Mouse (Mus musculus) heart, postnatal 25 days (tissue): ENCODE measurements around the gene Acd. TPM values are rescaled to one million over a fixed set of nuclear protein-coding genes. Genes with fewer than 3 reads are reported as not detected.

Experiments used
- DNase-seq: peaks from one replicate; pipeline ENCODE4 v3.0.0; 2022; ENCODE audit warnings: low spot score
- intact Hi-C: fragments of 180-260 bp; cut with DNase I; formaldehyde crosslinking; loops from one replicate; pipeline ENCODE4 v1.15.1; 2025
- total RNA-seq, 2 experiments: library from RNA; stranded (reverse); gene quantifications; 2 replicates each; pipeline ENCODE4 v1.2.3; 2021

The Acd gene
- total RNA-seq, 2 experiments from 2014 or later = 11.1 to 13.7 TPM

- no peak for DNase-seq
- intact Hi-C loops = loop anchor here (5.0 kb wide), 2 partner anchors 49 to 119 kb away; partner anchors contain the start of genes Agrp, Atp6v0d1 and Ctcf
Measured at GRCm38 (mm10) chr8:105685796-105686308, 15.1 kb downstream of the Acd start, which contains the start of gene Carmil2. Carmil2 (plus strand) TSS chr8:105686274.

GRCm38 (mm10) chr8:105685325-105685724, 15.6 kb downstream of the Acd start:
- intact Hi-C loops = loop anchor here (5.0 kb wide), 2 partner anchors 48 to 118 kb away; partner anchors contain the start of genes Agrp, Atp6v0d1 and Ctcf
- no peak for DNase-seq

GRCm38 (mm10) chr8:105677891-105678290, 23.0 kb downstream of the Acd start:
- no peak for DNase-seq
- intact Hi-C loops = no loop called here

DNA sequence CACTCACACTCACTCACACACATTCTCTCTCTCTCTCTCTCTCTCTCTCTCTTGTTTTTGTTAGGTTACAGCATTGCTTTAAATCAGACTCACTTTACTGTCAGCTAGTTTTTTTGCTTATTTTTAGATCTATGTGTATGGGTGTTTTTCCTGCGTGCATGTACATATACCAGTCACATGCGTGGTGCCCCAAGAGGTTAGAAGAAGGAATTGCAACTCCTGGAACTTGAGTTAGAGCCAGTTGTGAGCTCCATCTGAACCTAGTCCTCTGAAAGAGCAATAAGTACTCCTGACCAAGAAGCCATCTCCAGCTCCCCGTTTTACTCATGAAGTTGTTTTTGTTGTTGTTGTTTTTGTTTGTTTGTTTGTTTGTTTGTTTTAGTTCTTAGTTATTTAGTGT, 39.7 kb downstream of the Acd start:
- no peak for DNase-seq
- intact Hi-C loops = no loop called here

DNA sequence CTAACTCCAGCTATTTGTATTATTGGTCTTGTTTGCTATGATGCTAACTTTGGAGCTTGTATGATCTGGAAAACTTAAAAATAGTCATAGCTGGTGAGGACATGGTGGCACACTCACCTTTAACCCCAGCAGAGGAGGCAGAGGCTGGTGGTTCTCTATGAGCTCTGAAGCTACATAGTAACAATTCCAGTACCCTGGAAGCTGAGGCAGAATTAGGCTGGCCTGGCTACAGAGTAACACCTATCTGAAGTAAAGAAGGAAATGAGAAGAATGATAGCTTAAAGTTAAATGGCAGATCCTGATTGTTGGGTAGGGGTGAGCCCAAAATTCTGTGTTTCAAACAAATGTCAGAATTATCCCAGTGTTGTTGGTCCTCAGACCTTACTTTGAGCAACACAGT, 43.3 kb downstream of the Acd start:
- no peak for DNase-seq
- intact Hi-C loops = no loop called here

GRCm38 (mm10) chr8:105648929-105649328, 52.0 kb downstream of the Acd start:
- intact Hi-C loops = no loop called here
- no peak for DNase-seq

Other genes with a start within 250 kb of the Acd start
- gene Tppp3, start 229.6 kb downstream of the Acd start, total RNA-seq = 10 to 100 TPM; 51.4 TPM
- gene Zdhhc1, start 204.2 kb downstream of the Acd start, total RNA-seq = 10 to 100 TPM; 12.8 to 13.6 TPM
- gene Hsd11b2, start 182.3 kb downstream of the Acd start, total RNA-seq = under 1 TPM; 0.13 to 0.36 TPM
- gene Atp6v0d1, start 135.1 kb downstream of the Acd start, total RNA-seq = 10 to 100 TPM; 45.7 to 53.2 TPM
- 10 to 100 TPM; 41.7 to 50.9 TPM for gene Ripor1, start 95.8 kb downstream of the Acd start, total RNA-seq
- gene Ctcf, start 64.5 kb downstream of the Acd start, total RNA-seq = 10 to 100 TPM; 36.4 to 43.6 TPM
- gene Agrp, start 63.7 kb downstream of the Acd start, total RNA-seq = not detected
- gene Carmil2, start 14.8 kb downstream of the Acd start, total RNA-seq = under 1 TPM; 0.18 to 0.20 TPM
- 1 to 10 TPM; 8.4 to 9.1 TPM for gene Pard6a, start within 50 bp of the Acd start, total RNA-seq
- not detected for gene 4933405L10Rik, start 6.6 kb upstream of the Acd start, total RNA-seq
- 1 to 10 TPM; 2.0 to 2.4 TPM for gene Enkd1, start 7.1 kb upstream of the Acd start, total RNA-seq
- gene Gfod2, start 57.6 kb upstream of the Acd start, total RNA-seq = 1 to 10 TPM; 4.2 to 4.8 TPM
- gene Ranbp10, start 126.2 kb upstream of the Acd start, total RNA-seq = 10 to 100 TPM; 19.1 to 19.2 TPM
- not detected for gene Tsnaxip1, start 126.6 kb upstream of the Acd start, total RNA-seq
- 1 to 10 TPM; 2.2 to 2.9 TPM for gene Cenpt, start 152.2 kb upstream of the Acd start, total RNA-seq
- 10 to 100 TPM; 23.8 to 27.4 TPM for gene Thap11, start 154.0 kb upstream of the Acd start, total RNA-seq
- 10 to 100 TPM; 30.7 to 35.0 TPM for gene Nutf2, start 159.5 kb upstream of the Acd start, total RNA-seq
- 10 to 100 TPM; 23.5 to 23.8 TPM for gene Edc4, start 179.8 kb upstream of the Acd start, total RNA-seq
- gene Nrn1l, start 192.5 kb upstream of the Acd start, total RNA-seq = under 1 TPM; 0.61 to 0.65 TPM
- gene Pskh1, start 199.3 kb upstream of the Acd start, total RNA-seq = 10 to 100 TPM; 16.0 to 16.6 TPM
- under 1 TPM in 1 of 2 experiments, not detected in 1; 0.31 TPM for gene Ctrl, start 232.8 kb upstream of the Acd start, total RNA-seq
- 10 to 100 TPM; 64.8 to 68.3 TPM for gene Psmb10, start 237.3 kb upstream of the Acd start, total RNA-seq
- 1 to 10 TPM in 1 of 2 experiments, under 1 TPM in 1; 0.75 to 1.3 TPM for gene Lcat, start 242.3 kb upstream of the Acd start, total RNA-seq